Mouse (Mus musculus) A20 (cell line): ENCODE results near the gene Elfn2.

Experiments used
- DNase-seq: peaks from one replicate; pipeline ENCODE4 v3.0.0-alpha.2; 2011; ENCODE audit warnings: low read depth, low spot score

Gene Elfn2

GRCm38 (mm10) chr15:78726697-78727096 is 8.1 kb upstream of the Elfn2 start:
- DNase-seq = no peak

GRCm38 (mm10) chr15:78720532-78720931 is 2.0 kb upstream of the Elfn2 start:
- DNase-seq = no peak

- peak; percentile 55 for DNase-seq
Observed at GRCm38 (mm10) chr15:78720094-78720493, 1.5 kb upstream of the Elfn2 start.

- DNase-seq = no peak
Observed at GRCm38 (mm10) chr15:78719416-78719815, 845 bp upstream of the Elfn2 start.

- no peak for DNase-seq
Observed at GRCm38 (mm10) chr15:78716936-78717335, 1.6 kb downstream of the Elfn2 start.

- no peak for DNase-seq
Observed at GRCm38 (mm10) chr15:78715856-78716255, 2.7 kb downstream of the Elfn2 start.

GRCm38 (mm10) chr15:78713751-78714150 is 4.8 kb downstream of the Elfn2 start:
- DNase-seq = no peak

- DNase-seq = no peak
Observed at GRCm38 (mm10) chr15:78712335-78713258, 6.0 kb downstream of the Elfn2 start.

GRCm38 (mm10) chr15:78711935-78712334 is 6.6 kb downstream of the Elfn2 start:
- DNase-seq = no peak

GRCm38 (mm10) chr15:78710634-78711033 is 7.9 kb downstream of the Elfn2 start:
- no peak for DNase-seq

GRCm38 (mm10) chr15:78709767-78710166 is 8.8 kb downstream of the Elfn2 start:
- DNase-seq = no peak

- DNase-seq = no peak
Observed at GRCm38 (mm10) chr15:78706630-78707029, 11.9 kb downstream of the Elfn2 start.

- no peak for DNase-seq
Observed at GRCm38 (mm10) chr15:78704824-78705223, 13.7 kb downstream of the Elfn2 start.

- DNase-seq = no peak
Observed at GRCm38 (mm10) chr15:78704007-78704406, 14.6 kb downstream of the Elfn2 start.

GRCm38 (mm10) chr15:78700420-78700819 is 18.2 kb downstream of the Elfn2 start:
- DNase-seq = no peak

GRCm38 (mm10) chr15:78699513-78699912 is 19.1 kb downstream of the Elfn2 start:
- DNase-seq = no peak

- no peak for DNase-seq
Observed at GRCm38 (mm10) chr15:78698491-78699135, 20.0 kb downstream of the Elfn2 start.

- no peak for DNase-seq
Observed at GRCm38 (mm10) chr15:78698084-78698483, 20.5 kb downstream of the Elfn2 start.

GRCm38 (mm10) chr15:78695745-78696144 is 22.8 kb downstream of the Elfn2 start:
- no peak for DNase-seq

GRCm38 (mm10) chr15:78692505-78692904 is 26.1 kb downstream of the Elfn2 start:
- no peak for DNase-seq

GRCm38 (mm10) chr15:78690716-78691115 is 27.9 kb downstream of the Elfn2 start:
- DNase-seq = peak; percentile 41

- DNase-seq = no peak
Observed at GRCm38 (mm10) chr15:78686910-78687309, 31.7 kb downstream of the Elfn2 start.

- DNase-seq = no peak
Observed at GRCm38 (mm10) chr15:78684111-78684510, 34.5 kb downstream of the Elfn2 start.
